Mouse (Mus musculus) granulocyte monocyte progenitor cell, adult 5-6 weeks (primary cell): Measurements from ENCODE around the gene Uggt2. TPM values are rescaled to one million over a fixed set of nuclear protein-coding genes. Genes with fewer than 3 reads are reported as not detected.

Source experiments
- ATAC-seq: replicated peaks from 2 replicates; pipeline ENCODE4 v1.8.0; 2016; ENCODE audit warnings: mild to moderate bottlenecking, moderate TSS enrichment, inconsistent platforms; ENCODE audit not compliant: poor library complexity, severe bottlenecking
- total RNA-seq, 2 experiments: library from RNA; stranded (forward) in 1 of 2; stranded (reverse) in 1 of 2; fragments of 200-712, 200-1000 nt in 1 of 2; fragments of >200 nt in 1 of 2; fragmentation: Nextera tagmentation in 1 of 2; gene quantifications; 2 replicates each; pipeline ENCODE4 v1.2.3; 2014 to 2017

The Uggt2 gene
- total RNA-seq, 2 experiments from 2014 or later = 0.72 to 0.92 TPM

- no peak for ATAC-seq
Measured at GRCm38 (mm10) chr14:119037755-119038154, 61.5 kb downstream of the Uggt2 start.

GRCm38 (mm10) chr14:119037076-119037683 lies 62.0 kb downstream of the Uggt2 start:
- ATAC-seq = no peak

GRCm38 (mm10) chr14:119027675-119028253 lies 71.5 kb downstream of the Uggt2 start:
- ATAC-seq = no peak

- ATAC-seq = peak; percentile 98
Measured at GRCm38 (mm10) chr14:119027130-119027529, 72.1 kb downstream of the Uggt2 start.

- peak; percentile 62; the same call in 1 of the 2 replicates for ATAC-seq
Measured at GRCm38 (mm10) chr14:119025889-119026288, 73.3 kb downstream of the Uggt2 start.

- ATAC-seq = no peak
Measured at GRCm38 (mm10) chr14:119013549-119013948, 85.7 kb downstream of the Uggt2 start.

- ATAC-seq = peak; percentile 67
Measured at GRCm38 (mm10) chr14:119012607-119013431, 86.4 kb downstream of the Uggt2 start.

GRCm38 (mm10) chr14:119009531-119009930 lies 89.7 kb downstream of the Uggt2 start:
- ATAC-seq = no peak

- no peak for ATAC-seq
Measured at GRCm38 (mm10) chr14:119008031-119008590, 91.1 kb downstream of the Uggt2 start.

GRCm38 (mm10) chr14:119007103-119007951 lies 91.9 kb downstream of the Uggt2 start:
- peak; percentile 97 for ATAC-seq

GRCm38 (mm10) chr14:119006441-119007102 lies 92.7 kb downstream of the Uggt2 start:
- no peak for ATAC-seq

GRCm38 (mm10) chr14:119005834-119006233 lies 93.4 kb downstream of the Uggt2 start:
- ATAC-seq = no peak

GRCm38 (mm10) chr14:119003320-119003719 lies 95.9 kb downstream of the Uggt2 start:
- peak; percentile 52 for ATAC-seq

- ATAC-seq = no peak
Measured at GRCm38 (mm10) chr14:118995226-118995925, 103.9 kb downstream of the Uggt2 start.

- ATAC-seq = peak; percentile 63
Measured at GRCm38 (mm10) chr14:118987523-118988496, 111.4 kb downstream of the Uggt2 start.

- peak; percentile 45; the same call in 1 of the 2 replicates for ATAC-seq
Measured at GRCm38 (mm10) chr14:118986653-118987522, 112.3 kb downstream of the Uggt2 start.

GRCm38 (mm10) chr14:118984161-118984560 lies 115.1 kb downstream of the Uggt2 start:
- no peak for ATAC-seq
